Mouse (Mus musculus) ES-Bruce4 (cell line): Measurements from ENCODE around the gene Slc22a18.
"Not testable (repeated sequence)": the region's sequence is repeated elsewhere in the genome, so short reads cannot be mapped to it uniquely, and the experiment has no call there.

Source experiments
- CTCF ChIP-seq: IDR thresholded peaks from one replicate; pipeline ENCODE4 v1.8.1; 2011; ENCODE audit warnings: low read depth, low read length
- POLR2A ChIP-seq: IDR thresholded peaks from one replicate; pipeline ENCODE4 v1.8.1; 2011; ENCODE audit warnings: low read length; ENCODE audit not compliant: insufficient read depth

DNA sequence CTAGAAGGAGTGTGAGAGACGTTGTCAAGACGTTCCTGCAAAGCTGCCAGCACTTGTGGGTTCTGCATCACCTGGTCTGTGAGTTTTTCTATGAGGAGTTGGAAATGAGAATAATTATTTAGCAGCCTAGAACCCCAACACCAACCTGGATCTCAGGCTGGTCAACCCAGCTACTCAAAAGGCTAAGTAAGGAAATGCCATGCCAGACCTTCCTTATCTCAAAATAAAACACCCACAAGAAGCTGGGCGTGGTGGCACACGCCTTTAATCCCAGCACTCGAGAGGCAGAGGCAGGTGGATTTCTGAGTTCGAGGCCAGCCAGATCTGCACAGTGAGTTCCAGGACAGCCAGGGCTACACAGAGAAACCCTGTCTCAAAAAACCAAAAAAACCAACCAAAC, 64.7 kb downstream of the Slc22a18 start:
- not testable (repeated sequence) for TF ChIP-seq CTCF, POLR2A
